Mouse (Mus musculus) liver, embryonic 16.5 days (tissue): ENCODE results near the gene 6430628N08Rik. TPM values are rescaled to one million over a fixed set of nuclear protein-coding genes. Genes with fewer than 3 reads are reported as not detected.

Experiments
- ATAC-seq: fragments of 200-750 bp; cut with Nextera tagmentation; 2 replicates; pipeline ENCODE4 v1.8.0; 2017; ENCODE audit warnings: low read depth, mild to moderate bottlenecking, moderate number of reproducible peaks, moderate library complexity
- H3K27ac ChIP-seq: fragments of 300-500 bp; sonication (generic); 2 replicates; pipeline ENCODE4 v1.5.1; 2014; ENCODE audit warnings: mild to moderate bottlenecking, low read length
- H3K27me3 ChIP-seq: fragments of 300-500 bp; sonication (generic); 2 replicates; pipeline ENCODE4 v1.6.1; 2014; ENCODE audit warnings: low read depth, low read length, mixed read lengths; ENCODE audit not compliant: control insufficient read depth, insufficient read depth
- H3K36me3 ChIP-seq: fragments of 300-500 bp; sonication (generic); 2 replicates; pipeline ENCODE4 v1.6.1; 2014; ENCODE audit warnings: mild to moderate bottlenecking; ENCODE audit not compliant: control insufficient read depth, insufficient read depth
- H3K4me1 ChIP-seq: fragments of 300-500 bp; sonication (generic); 2 replicates; pipeline ENCODE4 v1.6.1; 2014; ENCODE audit warnings: low read depth, low read length, mixed read lengths; ENCODE audit not compliant: control insufficient read depth
- H3K4me2 ChIP-seq: fragments of 300-500 bp; sonication (generic); 2 replicates; pipeline ENCODE4 v1.6.1; 2014; ENCODE audit warnings: low read depth, low read length, mixed read lengths
- H3K4me3 ChIP-seq: fragments of 300-500 bp; sonication (generic); 2 replicates; pipeline ENCODE4 v1.5.1; 2014; ENCODE audit warnings: low read depth, mild to moderate bottlenecking, low read length
- H3K9ac ChIP-seq: fragments of 300-500 bp; sonication (generic); 2 replicates; pipeline ENCODE4 v1.6.1; 2014; ENCODE audit warnings: low read depth, low read length
- H3K9me3 ChIP-seq: fragments of 300-500 bp; sonication (generic); replicated peaks from 2 replicates; pipeline ENCODE4 v1.6.1; 2016; ENCODE audit warnings: low read length; ENCODE audit not compliant: control insufficient read depth
- WGBS: fragments of 180-500 bp; shearing (Covaris S2); extraction: QIAGEN DNeasy Blood & Tissue Kit; methylation state at CpG from one replicate; pipeline ENCODE4 v1.1.7; 2014; ENCODE audit not compliant: insufficient replicate concordance; 5-methylcytosine and 5-hydroxymethylcytosine counted together
- polyA plus RNA-seq: library from polyadenylated mRNA; unstranded; fragments of >200 nt; fragmentation: Nextera tagmentation; extraction: Ambion mirVana; gene quantifications from 2 replicates; pipeline ENCODE4 v1.2.1, GENCODE M21; 2015

Gene 6430628N08Rik
- polyA plus RNA-seq, 1 experiment from 2014 or later = not detected

DNA sequence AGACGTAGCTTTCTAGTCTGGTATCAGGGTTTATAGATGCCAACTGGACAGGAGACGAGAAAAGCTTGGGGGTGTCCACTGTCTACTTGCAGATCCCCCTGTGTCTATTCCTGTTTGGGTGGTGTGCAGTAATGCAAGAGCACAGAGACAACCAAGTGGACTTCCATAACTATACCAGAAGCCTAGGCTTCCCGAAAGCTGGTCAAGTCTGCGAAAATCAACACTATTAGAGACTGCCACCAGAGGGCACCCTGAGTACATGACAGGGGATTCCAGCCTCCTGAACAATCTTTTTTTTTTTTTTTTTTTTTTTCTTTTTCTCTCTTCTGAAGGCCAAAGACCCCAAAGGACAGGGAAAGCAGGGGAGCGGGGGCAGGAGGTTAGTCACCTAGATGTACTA is 12.4 kb downstream of the 6430628N08Rik start:
- no peak overlapping the region for H3K4me3 ChIP-seq
- no peak overlapping the region for H3K9ac ChIP-seq
- no peak overlapping the region for H3K27ac ChIP-seq
- ATAC-seq = no peak
- no peak overlapping the region for H3K4me2 ChIP-seq
- no peaks in the 10 kb centered on the region for H3K36me3 ChIP-seq
- no peaks in the 10 kb centered on the region for H3K9me3 ChIP-seq
- WGBS = 17% methylated on average over 5 of the region's 5 CpGs
- no peaks in the 10 kb centered on the region; the same call in 1 of the 2 replicates for H3K4me1 ChIP-seq
- peaks cover 51% of the 10 kb centered on the region for H3K27me3 ChIP-seq

DNA sequence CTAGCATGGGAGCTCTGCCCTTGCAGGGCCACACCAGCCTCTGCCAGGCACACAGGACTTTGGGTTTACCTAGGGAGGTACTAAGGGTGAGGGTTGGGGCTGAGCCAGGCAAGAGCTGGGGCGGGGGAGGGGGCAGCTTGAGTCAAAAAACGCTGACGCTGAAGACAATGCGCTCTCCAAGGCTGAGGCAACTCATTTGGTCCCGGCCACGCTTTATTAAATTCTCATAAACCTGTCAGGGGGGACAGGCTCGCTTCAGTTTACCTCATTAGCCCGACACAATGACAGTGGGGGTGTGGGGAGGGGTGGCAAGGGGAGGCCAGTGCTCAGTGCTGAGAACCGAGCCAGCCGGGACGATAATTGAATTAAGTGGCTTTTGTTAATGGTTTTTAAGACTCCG is 13.9 kb downstream of the 6430628N08Rik start:
- Histone ChIP-seq H3K9me3 (no peaks in the 10 kb centered on the region), H3K27ac (no peak overlapping the region), H3K36me3 (no peaks in the 10 kb centered on the region), H3K4me1 (no peaks in the 10 kb centered on the region), H3K4me3 (no peak overlapping the region), H3K4me2 (no peak overlapping the region), H3K27me3 (peaks cover 36% of the 10 kb centered on the region), H3K9ac (no peak overlapping the region)
- WGBS = 26% methylated on average over 12 of the region's 12 CpGs
- no peak for ATAC-seq

DNA sequence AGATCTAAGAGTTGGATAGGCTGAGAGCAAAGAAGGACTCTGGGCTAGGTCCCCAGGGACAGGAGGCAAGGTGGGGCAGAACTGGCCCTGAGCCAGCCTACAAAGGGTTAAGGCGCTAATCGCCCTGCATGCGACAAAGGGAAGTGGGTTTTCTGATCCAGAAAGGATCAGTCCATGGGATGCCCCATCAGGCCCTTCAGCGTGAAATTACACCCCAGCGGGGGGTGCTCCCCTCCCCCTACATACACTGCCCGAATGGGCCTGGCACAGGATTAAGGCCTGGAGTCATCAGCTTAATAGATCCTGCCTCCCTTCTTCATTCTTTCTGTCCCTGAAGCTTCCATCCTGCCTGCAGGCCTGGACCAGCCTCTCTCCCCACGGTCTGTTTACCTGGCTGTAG is 15.2 kb downstream of the 6430628N08Rik start:
- H3K27me3 ChIP-seq = peaks cover 32% of the 10 kb centered on the region
- 13% methylated on average over 7 of the region's 7 CpGs for WGBS
- no peaks in the 10 kb centered on the region for H3K9me3 ChIP-seq
- no peak overlapping the region for H3K27ac ChIP-seq
- ATAC-seq = no peak
- H3K9ac ChIP-seq = no peak overlapping the region
- H3K4me1 ChIP-seq = no peaks in the 10 kb centered on the region
- H3K4me3 ChIP-seq = no peak overlapping the region
- no peaks in the 10 kb centered on the region for H3K36me3 ChIP-seq
- no peak overlapping the region for H3K4me2 ChIP-seq

DNA sequence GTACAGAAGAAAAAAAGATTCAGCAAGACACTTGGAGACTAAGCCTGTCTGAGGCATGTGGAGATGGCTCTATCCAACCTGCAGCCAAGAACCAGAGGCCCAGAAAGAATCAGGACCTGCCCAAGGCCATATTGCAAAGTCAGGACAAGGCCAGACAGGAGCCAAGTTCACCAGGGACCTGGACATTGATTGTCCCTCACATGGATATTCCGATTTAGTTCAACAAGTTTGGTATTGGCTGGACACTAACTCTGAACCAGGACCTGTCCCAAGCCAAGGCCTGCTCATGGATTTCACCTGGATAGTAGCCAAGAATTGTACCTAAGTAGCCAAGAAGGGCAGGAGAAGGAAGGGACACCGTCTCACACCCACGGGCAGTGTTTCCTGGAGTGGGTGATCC is 16.3 kb downstream of the 6430628N08Rik start:
- Histone ChIP-seq H3K4me2 (no peak overlapping the region), H3K4me3 (no peak overlapping the region), H3K27me3 (peaks cover 38% of the 10 kb centered on the region), H3K36me3 (no peaks in the 10 kb centered on the region), H3K9me3 (no peaks in the 10 kb centered on the region), H3K27ac (no peak overlapping the region), H3K9ac (no peak overlapping the region), H3K4me1 (no peaks in the 10 kb centered on the region)
- 64% methylated on average over 3 of the region's 3 CpGs for WGBS
- no peak for ATAC-seq

DNA sequence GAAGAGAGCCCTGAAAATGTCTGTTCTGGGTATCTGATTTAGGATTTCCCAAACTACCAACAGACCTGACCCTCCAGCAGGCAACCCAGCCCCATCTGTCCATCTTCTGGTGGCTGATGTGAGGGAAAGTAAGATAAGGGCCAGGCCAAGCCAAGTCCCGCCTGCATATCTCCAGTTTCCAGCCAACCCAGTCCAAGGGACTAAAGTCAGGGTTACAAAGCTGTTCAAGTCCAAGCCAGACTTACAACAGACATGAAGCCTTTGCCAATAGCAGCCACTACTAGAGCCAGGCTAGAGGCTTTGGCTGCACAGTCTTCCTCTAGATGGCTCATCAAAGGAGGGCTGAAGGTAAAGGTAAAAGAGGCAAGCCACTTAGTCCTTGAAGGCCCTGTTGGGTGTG is 17.5 kb downstream of the 6430628N08Rik start:
- Histone ChIP-seq H3K36me3 (no peaks in the 10 kb centered on the region), H3K9me3 (no peaks in the 10 kb centered on the region), H3K4me3 (no peak overlapping the region), H3K4me2 (no peak overlapping the region), H3K9ac (no peak overlapping the region), H3K27me3 (peaks cover 34% of the 10 kb centered on the region), H3K4me1 (no peaks in the 10 kb centered on the region), H3K27ac (no peak overlapping the region)
- 10% methylated on average over 1 of the region's 1 CpGs for WGBS
- ATAC-seq = no peak

DNA sequence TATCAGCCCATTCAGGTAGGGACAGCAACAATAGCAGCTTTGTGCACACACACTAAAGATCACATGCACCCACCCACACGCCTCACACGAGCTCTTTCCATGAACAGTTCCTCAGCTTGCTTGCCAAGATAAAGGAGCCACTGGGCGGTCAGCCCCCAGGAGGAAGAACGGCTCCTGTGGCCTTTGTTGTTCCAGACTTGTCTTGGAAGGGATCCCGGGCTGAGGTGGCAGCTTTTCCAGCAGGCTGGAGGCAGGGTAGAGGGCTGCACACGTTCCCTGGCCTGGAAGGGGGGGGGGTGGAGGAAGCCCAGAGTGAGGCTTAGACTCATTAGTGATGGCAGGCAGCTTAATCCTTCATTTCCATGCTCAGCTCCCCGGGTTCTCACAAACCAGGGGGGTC is 18.2 kb downstream of the 6430628N08Rik start:
- Histone ChIP-seq H3K27me3 (peaks cover 31% of the 10 kb centered on the region), H3K9me3 (no peaks in the 10 kb centered on the region)

DNA sequence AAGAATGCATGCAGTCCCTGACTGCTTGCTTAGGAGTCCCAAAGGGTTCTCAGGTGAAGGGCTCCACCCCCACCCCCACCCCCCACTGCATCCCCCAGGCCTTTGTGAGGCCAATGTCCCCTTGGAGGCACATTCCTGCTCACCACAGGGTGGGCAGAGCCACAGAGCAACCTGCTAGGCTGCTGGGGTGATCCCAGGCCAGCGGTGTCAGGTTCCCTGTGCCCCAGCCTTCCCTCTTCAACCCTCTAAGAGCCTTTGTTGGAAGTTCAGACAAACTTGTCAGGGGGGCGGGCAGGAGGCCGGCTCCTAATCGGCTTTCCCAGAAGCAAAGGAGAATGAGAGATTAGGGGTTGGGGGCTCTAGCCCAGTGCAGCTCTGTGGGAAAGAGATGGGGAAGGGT is 21.1 kb downstream of the 6430628N08Rik start:
- H3K27ac ChIP-seq = no peak overlapping the region
- H3K9ac ChIP-seq = no peak overlapping the region
- H3K27me3 ChIP-seq = peaks cover 9% of the 10 kb centered on the region
- WGBS = 32% methylated on average over 4 of the region's 4 CpGs
- no peak for ATAC-seq
- no peaks in the 10 kb centered on the region for H3K9me3 ChIP-seq
- no peaks in the 10 kb centered on the region for H3K4me1 ChIP-seq
- no peak overlapping the region for H3K4me2 ChIP-seq
- no peaks in the 10 kb centered on the region for H3K36me3 ChIP-seq
- H3K4me3 ChIP-seq = no peak overlapping the region

More for the DNA sequence above, 18.2 kb downstream of the 6430628N08Rik start:
- Histone ChIP-seq H3K9ac (no peak overlapping the region), H3K36me3 (no peaks in the 10 kb centered on the region), H3K27ac (no peak overlapping the region), H3K4me3 (no peak overlapping the region), H3K4me1 (no peaks in the 10 kb centered on the region), H3K4me2 (no peak overlapping the region)
- WGBS = 22% methylated on average over 7 of the region's 7 CpGs
- no peak for ATAC-seq

DNA sequence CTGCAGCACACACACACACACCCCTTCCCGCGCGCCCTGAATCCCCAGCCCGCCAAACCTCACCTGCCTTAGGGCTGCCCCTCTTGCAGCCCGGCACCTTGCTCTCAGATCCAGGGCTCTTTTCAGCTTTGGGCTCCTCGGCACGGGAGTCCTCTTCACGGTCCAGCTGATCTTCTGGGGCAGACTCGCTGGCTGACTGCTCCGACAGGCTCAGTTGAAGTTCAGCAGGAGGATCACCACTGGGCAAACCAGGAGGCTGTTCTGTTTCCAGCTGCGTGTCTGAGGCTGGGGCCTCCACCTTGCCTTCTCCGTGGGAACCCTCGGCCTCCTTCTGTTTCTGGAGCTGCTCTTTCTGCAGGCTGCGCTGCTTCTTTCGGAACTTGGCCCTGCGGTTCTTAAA is 29.4 kb downstream of the 6430628N08Rik start:
- no peak for ATAC-seq
- H3K9me3 ChIP-seq = no peaks in the 10 kb centered on the region
- 66% methylated on average over 16 of the region's 16 CpGs for WGBS
- H3K36me3 ChIP-seq = no peaks in the 10 kb centered on the region
- H3K27me3 ChIP-seq = peaks cover 19% of the 10 kb centered on the region
- H3K4me1 ChIP-seq = no peaks in the 10 kb centered on the region
- no peak overlapping the region for H3K4me3 ChIP-seq
- H3K4me2 ChIP-seq = no peak overlapping the region
- H3K27ac ChIP-seq = no peak overlapping the region
- H3K9ac ChIP-seq = no peak overlapping the region

DNA sequence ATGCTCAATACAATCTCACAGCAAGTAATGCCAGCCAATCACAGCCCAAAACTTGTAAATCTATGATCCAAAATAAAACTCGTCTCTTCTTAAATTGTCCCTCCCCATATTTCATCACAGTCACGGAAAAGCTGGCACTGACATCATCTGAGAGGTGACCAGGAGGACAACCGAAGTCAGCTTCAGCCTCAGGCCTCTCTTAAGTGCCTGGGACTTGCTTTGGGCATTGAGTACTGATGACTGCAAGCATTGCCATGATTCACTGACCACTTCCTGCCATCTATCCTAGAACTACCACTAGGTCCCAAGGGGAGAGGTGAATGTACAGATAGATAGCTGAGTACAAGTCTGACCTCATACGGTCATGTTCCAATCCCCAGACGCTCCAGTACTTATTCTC is 32.2 kb downstream of the 6430628N08Rik start:
- Histone ChIP-seq H3K4me1 (no peaks in the 10 kb centered on the region), H3K27me3 (peaks cover 13% of the 10 kb centered on the region), H3K4me2 (no peak overlapping the region), H3K9me3 (no peaks in the 10 kb centered on the region), H3K4me3 (no peak overlapping the region), H3K27ac (no peak overlapping the region), H3K36me3 (no peaks in the 10 kb centered on the region), H3K9ac (no peak overlapping the region)
- ATAC-seq = no peak
- WGBS = 65% methylated on average over 5 of the region's 5 CpGs
